Mouse (Mus musculus): ENCODE measurements around the gene Rae1.

The Rae1 gene

DNA sequence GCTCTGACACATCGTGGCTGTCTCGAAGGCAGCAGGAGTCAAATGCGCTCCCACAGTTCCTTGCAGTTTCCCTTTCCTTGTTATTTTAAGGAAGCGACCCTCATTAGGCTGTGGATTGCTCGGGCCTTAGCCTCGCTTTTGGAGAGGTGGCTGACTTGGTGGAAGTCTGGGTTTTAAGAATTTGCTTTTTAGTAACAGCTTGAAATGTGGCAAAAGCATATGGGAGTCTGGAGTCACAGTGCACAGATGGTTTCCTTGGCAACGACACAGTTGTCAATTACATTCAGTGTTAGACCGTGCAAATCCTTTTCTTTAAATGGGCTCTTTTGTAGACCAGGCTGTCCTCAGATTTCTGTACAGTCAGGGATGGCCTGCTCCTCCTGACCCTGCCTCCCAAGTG is 1.0 kb downstream of the Rae1 start:
- Histone ChIP-seq H3K4me1 (replicated peaks; ENCODE audit: low read depth, low read length) (peaks cover 50% of the 10 kb centered on the region), H3K36me3 (ENCODE audit: insufficient read depth, low read length) (peaks cover 44% of the 10 kb centered on the region), H3K4me3 (replicated peaks; ENCODE audit: low read length) (peak overlapping the region; percentile 90), H3K9me3 (ENCODE audit: low read length) (no peaks in the 10 kb centered on the region), H3K27me3 (ENCODE audit: insufficient read depth, low read length) (no peaks in the 10 kb centered on the region)
- TF ChIP-seq NANOG (IDR thresholded peaks at IDR 0.05; ENCODE audit: borderline replicate concordance, low read length) (no peak), POU5F1 (IDR thresholded peaks at IDR 0.05; ENCODE audit: borderline replicate concordance, low read length) (no peak), CTCF (conservative IDR thresholded peaks at IDR 0.05; ENCODE audit: low read length) (no peak)

DNA sequence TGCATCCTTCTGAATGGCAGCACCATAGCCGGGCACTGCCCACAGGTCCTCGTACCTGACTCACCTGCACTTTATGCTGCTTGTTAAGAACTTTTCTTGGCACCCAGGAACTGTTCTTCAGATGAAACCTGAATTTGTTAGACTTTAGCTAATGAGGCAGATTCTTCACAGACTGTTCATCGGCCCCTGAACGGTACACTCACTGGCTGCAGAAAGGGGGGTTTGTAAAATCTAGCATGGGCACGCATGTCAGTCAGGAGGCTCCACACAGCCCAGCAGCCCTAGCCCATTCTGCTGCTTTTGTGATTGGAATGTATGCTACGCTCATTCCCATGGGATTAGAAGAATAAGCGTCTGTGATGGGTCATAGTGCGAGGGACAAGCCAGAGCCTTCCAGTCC is 3.8 kb downstream of the Rae1 start:
- peaks cover 72% of the 10 kb centered on the region for H3K4me1 ChIP-seq (replicated peaks; ENCODE audit: low read depth, low read length)
- no peak for TF ChIP-seq NANOG (IDR thresholded peaks at IDR 0.05; ENCODE audit: borderline replicate concordance, low read length)
- TF ChIP-seq CTCF (conservative IDR thresholded peaks at IDR 0.05; ENCODE audit: low read length): no peak
- TF ChIP-seq POU5F1 (IDR thresholded peaks at IDR 0.05; ENCODE audit: borderline replicate concordance, low read length): no peak

DNA sequence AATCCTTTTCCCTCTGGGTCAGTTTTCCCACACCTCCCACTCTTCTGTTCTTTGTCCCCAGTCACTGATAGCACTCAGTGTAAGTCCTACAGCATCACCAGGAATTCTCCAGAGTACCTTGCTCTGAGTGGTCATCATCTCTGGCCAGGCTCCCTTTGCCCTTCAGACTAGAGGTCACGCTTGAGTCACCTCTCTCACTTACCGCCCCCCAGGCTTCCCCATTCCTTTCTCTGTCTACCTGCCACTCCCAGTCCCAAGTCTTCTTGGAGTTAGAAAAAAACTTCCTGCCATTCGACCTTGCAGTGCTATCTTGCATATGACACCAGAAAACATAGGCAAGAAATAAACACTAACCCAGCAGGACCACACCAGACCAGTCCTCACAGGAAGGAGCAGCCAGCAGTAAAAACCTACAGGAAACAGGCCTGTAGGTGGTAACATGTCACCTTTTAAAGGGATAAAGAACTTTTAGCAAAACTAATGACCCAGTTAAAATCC is 10.4 kb downstream of the Rae1 start:
- Histone ChIP-seq H3K4me1 (replicated peaks; ENCODE audit: low read depth, low read length) (peaks cover 79% of the 10 kb centered on the region), H3K4me3 (replicated peaks; ENCODE audit: low read length) (no peak overlapping the region; the same call in 1 of the 2 replicates), H3K9me3 (ENCODE audit: low read length) (no peaks in the 10 kb centered on the region), H3K27me3 (ENCODE audit: insufficient read depth, low read length) (no peaks in the 10 kb centered on the region), H3K36me3 (ENCODE audit: insufficient read depth, low read length) (peaks cover 99% of the 10 kb centered on the region)
- TF ChIP-seq POU5F1 (IDR thresholded peaks at IDR 0.05; ENCODE audit: borderline replicate concordance, low read length) (no peak), CTCF (conservative IDR thresholded peaks at IDR 0.05; ENCODE audit: low read length) (no peak), NANOG (IDR thresholded peaks at IDR 0.05; ENCODE audit: borderline replicate concordance, low read length) (no peak)

More for the DNA sequence above, 3.8 kb downstream of the Rae1 start:
- peaks cover 72% of the 10 kb centered on the region for H3K36me3 ChIP-seq (ENCODE audit: insufficient read depth, low read length)
- no peak overlapping the region for H3K4me3 ChIP-seq (replicated peaks; ENCODE audit: low read length)
- H3K9me3 ChIP-seq (ENCODE audit: low read length): no peaks in the 10 kb centered on the region
- H3K27me3 ChIP-seq (ENCODE audit: insufficient read depth, low read length): no peaks in the 10 kb centered on the region

DNA sequence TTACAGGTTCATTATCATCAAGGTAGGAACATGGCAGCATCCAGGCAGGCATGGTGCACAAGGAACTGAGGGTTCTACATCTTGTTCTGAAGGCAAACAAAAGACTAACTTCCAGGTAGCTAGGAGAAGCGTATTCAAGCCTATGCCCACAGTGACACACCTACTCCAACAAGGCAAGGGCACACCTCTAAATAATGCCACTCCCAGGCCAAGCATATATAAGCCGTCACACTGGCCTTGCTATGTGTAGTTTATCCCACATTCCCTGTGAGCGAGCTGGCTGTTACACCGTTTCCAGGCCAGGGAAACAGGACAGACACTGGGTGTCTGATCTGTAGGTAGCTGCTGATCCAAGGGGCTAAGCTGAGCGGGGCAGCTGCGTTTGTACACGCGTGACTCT is 11.5 kb downstream of the Rae1 start:
- Histone ChIP-seq H3K36me3 (ENCODE audit: insufficient read depth, low read length) (peaks cover 100% of the 10 kb centered on the region), H3K4me1 (replicated peaks; ENCODE audit: low read depth, low read length) (peaks cover 73% of the 10 kb centered on the region), H3K9me3 (ENCODE audit: low read length) (no peaks in the 10 kb centered on the region), H3K27me3 (ENCODE audit: insufficient read depth, low read length) (no peaks in the 10 kb centered on the region), H3K4me3 (replicated peaks; ENCODE audit: low read length) (no peak overlapping the region)
- TF ChIP-seq NANOG (IDR thresholded peaks at IDR 0.05; ENCODE audit: borderline replicate concordance, low read length) (no peak), POU5F1 (IDR thresholded peaks at IDR 0.05; ENCODE audit: borderline replicate concordance, low read length) (no peak), CTCF (conservative IDR thresholded peaks at IDR 0.05; ENCODE audit: low read length) (no peak)

DNA sequence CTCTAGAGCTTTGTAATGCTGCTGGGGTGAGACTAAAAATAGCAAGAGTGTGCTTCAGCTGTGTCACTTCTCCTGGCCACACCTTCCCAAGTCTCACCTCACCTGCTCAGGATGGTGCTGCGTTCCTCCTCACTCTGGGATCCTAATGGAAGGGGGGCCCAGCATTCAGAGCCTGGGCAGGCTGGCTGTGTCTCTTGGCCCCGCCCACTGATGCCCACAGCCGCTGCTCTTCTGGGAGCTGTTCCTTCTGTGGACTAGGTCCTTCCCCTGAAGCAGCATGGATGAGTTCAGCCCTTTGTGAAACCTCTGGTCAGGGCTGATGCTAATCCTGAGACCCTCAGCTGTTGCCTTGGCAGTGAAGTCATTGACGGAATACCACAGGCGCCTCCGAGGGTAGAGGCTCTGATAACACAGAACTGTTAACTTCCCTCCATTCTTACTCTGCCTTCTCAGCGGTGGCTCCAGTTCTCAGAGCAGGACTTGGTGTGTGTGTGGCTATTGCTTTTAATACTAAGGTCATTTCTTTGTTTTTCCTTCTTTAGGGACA is 14.9 kb downstream of the Rae1 start:
- H3K4me1 ChIP-seq (replicated peaks; ENCODE audit: low read depth, low read length): peaks cover 55% of the 10 kb centered on the region
- no peaks in the 10 kb centered on the region for H3K9me3 ChIP-seq (ENCODE audit: low read length)
- H3K4me3 ChIP-seq (replicated peaks; ENCODE audit: low read length): no peak overlapping the region
- TF ChIP-seq POU5F1 (IDR thresholded peaks at IDR 0.05; ENCODE audit: borderline replicate concordance, low read length) (no peak), NANOG (IDR thresholded peaks at IDR 0.05; ENCODE audit: borderline replicate concordance, low read length) (no peak), CTCF (conservative IDR thresholded peaks at IDR 0.05; ENCODE audit: low read length) (no peak)
- peaks cover 72% of the 10 kb centered on the region for H3K36me3 ChIP-seq (ENCODE audit: insufficient read depth, low read length)
- H3K27me3 ChIP-seq (ENCODE audit: insufficient read depth, low read length): peaks cover 20% of the 10 kb centered on the region

DNA sequence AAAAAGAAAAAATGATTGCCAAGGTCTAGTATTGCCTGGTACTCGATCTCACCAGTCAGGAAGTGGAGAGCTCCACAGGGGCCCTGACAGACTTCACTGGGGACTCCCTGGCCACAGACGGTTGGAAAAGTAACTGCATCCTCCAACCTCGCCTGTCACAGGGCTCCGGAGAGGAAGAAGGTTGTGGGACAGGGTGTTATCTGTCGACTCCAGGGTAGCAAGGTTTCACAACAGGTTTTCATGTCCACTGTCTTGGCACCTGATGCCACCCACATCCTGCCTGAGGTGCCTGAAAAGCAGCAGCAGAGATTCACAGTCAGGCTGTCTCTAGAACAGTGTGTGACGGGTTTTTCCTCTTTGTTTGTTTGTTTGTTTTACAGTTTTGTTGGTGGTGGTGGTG is 18.0 kb downstream of the Rae1 start:
- H3K4me1 ChIP-seq (replicated peaks; ENCODE audit: low read depth, low read length): peaks cover 46% of the 10 kb centered on the region
- TF ChIP-seq NANOG (IDR thresholded peaks at IDR 0.05; ENCODE audit: borderline replicate concordance, low read length): no peak
- no peak for TF ChIP-seq CTCF (conservative IDR thresholded peaks at IDR 0.05; ENCODE audit: low read length)
- TF ChIP-seq POU5F1 (IDR thresholded peaks at IDR 0.05; ENCODE audit: borderline replicate concordance, low read length): no peak
- peaks cover 47% of the 10 kb centered on the region for H3K36me3 ChIP-seq (ENCODE audit: insufficient read depth, low read length)
- H3K9me3 ChIP-seq (ENCODE audit: low read length): no peaks in the 10 kb centered on the region
- H3K27me3 ChIP-seq (ENCODE audit: insufficient read depth, low read length): peaks cover 36% of the 10 kb centered on the region
- no peak overlapping the region for H3K4me3 ChIP-seq (replicated peaks; ENCODE audit: low read length)

DNA sequence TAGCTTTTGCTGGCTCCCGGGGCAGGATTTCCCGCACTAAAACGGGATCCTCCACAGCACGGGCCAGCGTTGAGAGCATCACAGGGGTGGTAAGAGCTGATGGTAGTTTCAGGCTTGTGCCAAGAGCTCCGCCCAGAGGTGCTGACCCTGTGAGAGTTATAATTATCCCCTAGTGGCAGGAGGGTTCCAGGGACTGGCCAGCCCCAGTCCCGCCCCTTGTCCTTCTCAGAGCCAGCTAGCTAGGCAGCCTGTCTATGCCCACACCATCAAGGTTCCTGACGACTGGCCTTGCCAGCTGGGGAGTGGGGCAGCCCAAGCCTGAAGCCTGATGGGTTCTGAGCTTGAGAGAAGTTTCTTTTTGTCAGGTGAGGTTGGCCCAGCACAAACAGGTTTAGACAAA is 18.7 kb downstream of the Rae1 start:
- Histone ChIP-seq H3K36me3 (ENCODE audit: insufficient read depth, low read length) (peaks cover 47% of the 10 kb centered on the region), H3K27me3 (ENCODE audit: insufficient read depth, low read length) (peaks cover 36% of the 10 kb centered on the region), H3K4me3 (replicated peaks; ENCODE audit: low read length) (peak overlapping the region; percentile 32), H3K9me3 (ENCODE audit: low read length) (no peaks in the 10 kb centered on the region), H3K4me1 (replicated peaks; ENCODE audit: low read depth, low read length) (peaks cover 50% of the 10 kb centered on the region)
- TF ChIP-seq CTCF (conservative IDR thresholded peaks at IDR 0.05; ENCODE audit: low read length) (no peak), NANOG (IDR thresholded peaks at IDR 0.05; ENCODE audit: borderline replicate concordance, low read length) (no peak), POU5F1 (IDR thresholded peaks at IDR 0.05; ENCODE audit: borderline replicate concordance, low read length) (no peak)

DNA sequence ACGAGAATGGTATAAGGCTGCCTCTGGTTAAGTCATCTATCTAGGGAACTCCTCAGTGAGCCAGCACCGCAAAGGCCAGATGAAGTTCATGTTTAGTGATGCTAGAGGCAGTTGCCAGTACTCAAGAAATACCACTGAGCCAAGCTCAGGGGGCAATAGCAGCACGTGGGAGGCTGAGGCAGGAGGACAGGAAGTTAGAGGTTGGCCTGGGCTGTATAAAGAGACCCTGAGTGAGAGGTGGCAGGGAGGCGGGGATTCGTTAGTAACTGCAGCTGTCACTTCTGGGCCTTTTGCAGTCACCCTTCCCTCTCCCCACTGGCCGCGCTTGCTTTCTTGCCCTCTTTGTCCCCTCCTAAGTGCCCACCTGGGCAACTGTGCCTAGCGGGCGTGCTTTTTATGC is 19.4 kb downstream of the Rae1 start:
- Histone ChIP-seq H3K27me3 (ENCODE audit: insufficient read depth, low read length) (peaks cover 36% of the 10 kb centered on the region), H3K4me1 (replicated peaks; ENCODE audit: low read depth, low read length) (peaks cover 56% of the 10 kb centered on the region), H3K4me3 (replicated peaks; ENCODE audit: low read length) (peak overlapping the region; percentile 70), H3K9me3 (ENCODE audit: low read length) (no peaks in the 10 kb centered on the region), H3K36me3 (ENCODE audit: insufficient read depth, low read length) (peaks cover 47% of the 10 kb centered on the region)
- TF ChIP-seq NANOG (IDR thresholded peaks at IDR 0.05; ENCODE audit: borderline replicate concordance, low read length) (no peak), CTCF (conservative IDR thresholded peaks at IDR 0.05; ENCODE audit: low read length) (no peak), POU5F1 (IDR thresholded peaks at IDR 0.05; ENCODE audit: borderline replicate concordance, low read length) (no peak)

DNA sequence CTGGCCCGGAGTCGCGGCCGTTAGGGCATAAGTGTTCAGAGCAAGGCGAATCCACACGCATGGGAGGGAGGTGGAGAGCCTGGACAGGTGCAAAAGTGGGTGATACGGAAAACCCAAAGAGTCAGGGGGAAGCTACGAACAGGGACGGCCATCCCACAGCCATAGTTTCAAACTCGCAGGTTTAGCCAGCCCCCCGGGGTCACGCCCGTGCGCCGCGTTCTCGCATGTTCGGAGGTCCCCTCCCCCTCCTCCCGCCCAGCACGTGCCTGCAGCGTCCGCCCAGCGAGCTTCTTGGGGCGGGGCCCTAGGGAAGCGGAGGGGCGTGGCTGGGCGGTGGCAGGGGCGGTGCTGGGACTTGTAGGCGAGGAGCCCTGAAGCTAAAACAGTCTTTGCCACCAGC is 19.9 kb downstream of the Rae1 start:
- peak overlapping the region; percentile 70 for H3K4me3 ChIP-seq (replicated peaks; ENCODE audit: low read length)
- no peak for TF ChIP-seq NANOG (IDR thresholded peaks at IDR 0.05; ENCODE audit: borderline replicate concordance, low read length)
- no peak for TF ChIP-seq CTCF (conservative IDR thresholded peaks at IDR 0.05; ENCODE audit: low read length)
- TF ChIP-seq POU5F1 (IDR thresholded peaks at IDR 0.05; ENCODE audit: borderline replicate concordance, low read length): no peak
- no peaks in the 10 kb centered on the region for H3K9me3 ChIP-seq (ENCODE audit: low read length)
- H3K36me3 ChIP-seq (ENCODE audit: insufficient read depth, low read length): peaks cover 47% of the 10 kb centered on the region
- H3K4me1 ChIP-seq (replicated peaks; ENCODE audit: low read depth, low read length): peaks cover 56% of the 10 kb centered on the region
- H3K27me3 ChIP-seq (ENCODE audit: insufficient read depth, low read length): peaks cover 36% of the 10 kb centered on the region
